Mouse (Mus musculus): ENCODE data around the gene Il10ra.

GRCm38 (mm10) chr9:45255967-45256366 is 13.0 kb downstream of the Il10ra start:
- TF ChIP-seq CTCF (IDR thresholded peaks at IDR 0.05; ENCODE audit: borderline replicate concordance, extremely low read depth, insufficient read depth, insufficient read length) (no peak), POLR2A (IDR thresholded peaks at IDR 0.05; ENCODE audit: borderline replicate concordance, extremely low read depth, insufficient read depth, insufficient read length, poor library complexity, severe bottlenecking) (no peak)
